Mouse (Mus musculus): ENCODE data around the gene Pwwp2b. TPM values are rescaled to one million over a fixed set of nuclear protein-coding genes. Genes with fewer than 3 reads are reported as not detected.

The Pwwp2b gene
- polyA plus RNA-seq (2012; rRNA removed): 4.3 and 4.5 TPM in 2 replicates

GRCm38 (mm10) chr7:139247881-139248614 is at the start of gene Pwwp2b:
Gene Pwwp2b (plus strand): TSS chr7:139248482.
- peak; percentile 85 for TF ChIP-seq POLR2A (IDR thresholded peaks at IDR 0.05; ENCODE audit: borderline replicate concordance, extremely low read depth, insufficient read depth, insufficient read length, poor library complexity, severe bottlenecking)
- no peak for TF ChIP-seq CTCF (IDR thresholded peaks at IDR 0.05; ENCODE audit: borderline replicate concordance, extremely low read depth, insufficient read depth, insufficient read length)
- peak; percentile 72 for DNase-seq (ENCODE audit: low read depth)

- DNase-seq (ENCODE audit: low read depth): peak; percentile 91
- TF ChIP-seq CTCF (IDR thresholded peaks at IDR 0.05; ENCODE audit: borderline replicate concordance, extremely low read depth, insufficient read depth, insufficient read length): peak; percentile 84
- no peak for TF ChIP-seq POLR2A (IDR thresholded peaks at IDR 0.05; ENCODE audit: borderline replicate concordance, extremely low read depth, insufficient read depth, insufficient read length, poor library complexity, severe bottlenecking)
These were observed 48.2 kb upstream of the Pwwp2b start for GRCm38 (mm10) chr7:139200108-139200507.

DNA sequence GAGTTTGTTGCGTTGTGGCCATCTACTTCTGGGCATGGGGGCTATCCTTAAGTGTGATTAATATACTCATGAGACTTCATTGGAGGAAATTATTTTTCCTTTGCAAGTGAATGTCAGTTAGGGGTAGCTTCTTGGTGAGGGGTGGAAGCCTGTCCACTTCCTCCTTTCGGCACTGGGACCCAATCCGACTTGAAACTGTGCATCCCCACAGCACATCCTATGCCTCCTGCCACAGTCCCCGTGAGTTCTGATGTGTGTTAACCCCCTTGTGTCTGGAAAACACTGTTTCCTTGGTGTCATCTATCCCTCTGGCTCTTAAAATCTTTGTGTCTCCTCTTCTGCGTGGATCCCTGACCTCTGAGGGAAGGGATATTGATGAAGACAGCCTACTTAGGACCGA is 47.1 kb upstream of the Pwwp2b start:
- TF ChIP-seq CTCF (IDR thresholded peaks at IDR 0.05; ENCODE audit: borderline replicate concordance, extremely low read depth, insufficient read depth, insufficient read length) (no peak), POLR2A (IDR thresholded peaks at IDR 0.05; ENCODE audit: borderline replicate concordance, extremely low read depth, insufficient read depth, insufficient read length, poor library complexity, severe bottlenecking) (no peak)
- no peak for DNase-seq (ENCODE audit: low read depth)

DNA sequence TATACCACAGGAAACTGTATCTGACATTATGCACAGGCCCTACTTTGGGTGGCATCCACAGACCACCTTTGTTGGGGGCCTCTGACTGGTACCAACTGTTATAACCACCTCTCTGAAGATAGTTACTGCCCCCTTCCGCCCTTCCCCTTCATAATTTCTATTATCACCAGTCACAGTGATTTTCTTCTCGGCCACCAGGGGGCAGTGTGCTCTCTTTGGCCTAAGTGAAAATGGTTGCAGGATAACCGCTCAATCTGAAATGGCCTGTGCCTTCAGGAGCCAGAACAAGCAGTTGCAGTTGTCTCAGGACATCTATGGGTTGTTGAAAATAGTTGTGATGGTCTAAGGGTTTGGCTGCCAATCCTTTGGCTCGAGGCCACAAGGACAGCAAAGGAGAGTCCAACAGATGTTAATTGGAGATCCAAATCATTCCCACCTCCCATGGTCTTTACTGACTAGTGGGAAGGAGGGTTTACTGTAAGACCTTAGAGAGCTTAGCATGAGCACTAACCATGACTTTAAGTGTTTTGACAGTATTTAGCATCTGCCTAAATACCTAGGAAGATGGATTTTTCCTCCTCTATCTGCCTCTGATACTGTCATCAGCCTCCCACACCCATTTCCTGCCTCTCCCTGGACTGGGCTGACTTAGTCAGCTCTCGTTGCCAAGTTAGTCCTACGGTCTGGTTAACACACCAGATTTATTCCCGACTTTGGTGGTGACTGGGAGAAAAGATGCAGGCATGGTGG is 40.1 kb upstream of the Pwwp2b start:
- DNase-seq (ENCODE audit: low read depth): peak; percentile 88
- TF ChIP-seq CTCF (IDR thresholded peaks at IDR 0.05; ENCODE audit: borderline replicate concordance, extremely low read depth, insufficient read depth, insufficient read length): peak; percentile 91
- no peak for TF ChIP-seq POLR2A (IDR thresholded peaks at IDR 0.05; ENCODE audit: borderline replicate concordance, extremely low read depth, insufficient read depth, insufficient read length, poor library complexity, severe bottlenecking)

DNA sequence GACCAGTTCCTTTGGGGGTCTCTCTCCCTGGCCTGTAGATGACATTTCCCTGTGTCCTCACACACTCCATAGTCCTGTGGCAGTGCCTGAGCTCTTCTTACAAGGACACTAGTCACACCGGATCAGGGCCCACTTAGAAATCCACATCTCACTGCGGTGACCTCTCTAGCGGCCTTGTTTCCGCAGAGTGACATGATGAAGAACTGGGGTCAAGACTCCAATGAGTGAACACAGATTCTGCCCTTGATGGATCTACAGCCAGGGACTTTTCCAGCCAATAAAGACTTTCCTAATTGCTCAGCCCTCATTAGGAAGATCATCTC is 39.5 kb upstream of the Pwwp2b start:
- TF ChIP-seq POLR2A (IDR thresholded peaks at IDR 0.05; ENCODE audit: borderline replicate concordance, extremely low read depth, insufficient read depth, insufficient read length, poor library complexity, severe bottlenecking) (no peak), CTCF (IDR thresholded peaks at IDR 0.05; ENCODE audit: borderline replicate concordance, extremely low read depth, insufficient read depth, insufficient read length) (no peak)
- no peak for DNase-seq (ENCODE audit: low read depth)

- DNase-seq (ENCODE audit: low read depth): no peak
- TF ChIP-seq CTCF (IDR thresholded peaks at IDR 0.05; ENCODE audit: borderline replicate concordance, extremely low read depth, insufficient read depth, insufficient read length): no peak
- TF ChIP-seq POLR2A (IDR thresholded peaks at IDR 0.05; ENCODE audit: borderline replicate concordance, extremely low read depth, insufficient read depth, insufficient read length, poor library complexity, severe bottlenecking): no peak
These were observed 36.5 kb upstream of the Pwwp2b start for GRCm38 (mm10) chr7:139211761-139212160.

DNA sequence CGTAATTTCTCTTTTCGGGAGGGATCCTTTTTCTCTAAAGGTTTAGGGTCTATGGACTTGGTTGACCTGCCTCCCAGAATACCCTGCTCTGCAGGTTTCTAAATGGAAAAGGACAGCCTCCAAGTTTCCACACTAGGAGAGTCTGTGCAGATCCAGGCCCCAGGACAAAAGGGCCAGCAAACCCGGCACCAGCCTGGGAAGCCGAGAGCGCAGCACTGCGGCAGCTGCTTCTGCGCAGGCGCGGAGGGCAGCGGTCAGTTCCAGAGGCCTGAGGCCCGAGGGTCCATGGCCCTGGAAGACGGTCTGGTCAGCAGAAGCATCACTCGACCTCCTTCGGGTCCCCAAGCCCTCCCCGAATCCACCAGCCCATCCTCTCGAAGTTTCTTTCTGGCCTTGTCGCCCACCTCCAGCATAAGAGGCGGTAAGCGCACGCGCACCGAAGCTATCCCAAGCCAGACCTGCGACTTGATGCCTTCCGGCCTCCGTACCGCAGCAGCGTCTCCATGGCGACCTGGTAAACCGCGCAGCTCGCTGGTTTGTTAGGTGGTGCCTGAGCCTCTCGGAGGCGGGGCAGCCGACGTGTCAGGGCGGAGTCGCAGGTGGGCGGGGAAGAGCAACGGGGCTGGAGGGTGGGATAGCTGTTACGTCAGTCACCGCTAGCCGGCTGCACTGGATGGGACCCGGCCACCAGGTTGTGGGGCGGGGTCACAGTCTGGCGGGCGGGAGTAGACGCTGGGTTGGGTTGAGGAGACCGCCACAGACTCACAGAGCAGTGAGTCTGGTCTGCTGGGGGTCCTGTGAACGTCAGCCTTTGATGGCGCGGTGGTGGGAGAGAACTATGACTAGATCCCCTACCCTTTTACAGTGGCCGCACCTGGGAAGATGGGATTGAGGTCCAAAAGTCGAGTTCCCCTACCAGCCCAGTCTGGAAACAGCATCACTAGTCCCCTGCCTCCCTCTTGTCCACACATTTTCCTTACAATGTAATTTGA is 35.2 kb upstream of the Pwwp2b start, which contains the start of the genes Lrrc27 and Stk32c:
TSS of gene Lrrc27 (plus strand) at position 235 of the 992 bp plus-strand sequence.
TSS of gene Stk32c (minus strand) at position 554 of the 992 bp plus-strand sequence.
- TF ChIP-seq POLR2A (IDR thresholded peaks at IDR 0.05; ENCODE audit: borderline replicate concordance, extremely low read depth, insufficient read depth, insufficient read length, poor library complexity, severe bottlenecking): peak; percentile 30; the same call in 1 of the 2 replicates
- TF ChIP-seq CTCF (IDR thresholded peaks at IDR 0.05; ENCODE audit: borderline replicate concordance, extremely low read depth, insufficient read depth, insufficient read length): no peak
- DNase-seq (ENCODE audit: low read depth): peak; percentile 100

DNA sequence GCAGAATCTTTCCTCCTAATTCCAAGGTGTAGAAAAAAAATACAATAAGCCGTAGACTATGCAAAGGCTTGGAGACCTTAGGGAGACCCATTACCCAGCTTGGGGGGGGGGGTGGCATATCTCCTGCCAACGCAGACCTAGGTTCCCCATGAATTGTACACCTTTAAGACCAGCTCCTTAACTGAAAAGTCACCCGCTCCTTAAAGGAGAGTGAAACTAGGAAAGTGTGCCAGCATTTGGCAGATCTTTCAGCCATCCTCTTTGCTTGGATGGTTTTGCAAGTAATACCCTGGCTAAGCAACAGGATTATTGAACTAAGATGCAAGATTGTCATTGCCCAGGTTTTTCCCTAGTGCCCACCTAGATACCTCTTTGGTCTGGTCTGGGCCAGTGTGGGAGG is 34.5 kb upstream of the Pwwp2b start:
- no peak for DNase-seq (ENCODE audit: low read depth)
- TF ChIP-seq CTCF (IDR thresholded peaks at IDR 0.05; ENCODE audit: borderline replicate concordance, extremely low read depth, insufficient read depth, insufficient read length) (no peak), POLR2A (IDR thresholded peaks at IDR 0.05; ENCODE audit: borderline replicate concordance, extremely low read depth, insufficient read depth, insufficient read length, poor library complexity, severe bottlenecking) (no peak)

DNA sequence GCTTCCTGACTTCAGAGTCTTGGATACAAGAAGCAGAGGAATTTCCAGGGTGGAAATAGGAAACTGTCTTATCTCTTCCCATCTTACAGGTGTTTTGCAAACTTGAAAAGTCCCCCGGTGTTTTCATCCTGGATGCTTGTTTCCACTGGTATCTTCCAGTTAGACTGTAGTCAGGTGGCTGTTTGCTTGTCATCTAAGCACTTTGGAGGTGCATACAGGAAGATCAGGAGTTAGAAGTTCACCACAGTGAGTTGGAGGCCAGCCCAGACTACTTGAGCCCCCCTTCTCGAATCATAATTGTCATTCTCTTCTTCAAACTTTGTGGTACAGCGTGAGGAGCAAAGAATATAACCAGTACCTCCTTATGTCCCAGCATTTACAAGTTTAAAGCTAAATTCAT is 34.1 kb upstream of the Pwwp2b start:
- no peak for DNase-seq (ENCODE audit: low read depth)
- TF ChIP-seq CTCF (IDR thresholded peaks at IDR 0.05; ENCODE audit: borderline replicate concordance, extremely low read depth, insufficient read depth, insufficient read length): no peak
- TF ChIP-seq POLR2A (IDR thresholded peaks at IDR 0.05; ENCODE audit: borderline replicate concordance, extremely low read depth, insufficient read depth, insufficient read length, poor library complexity, severe bottlenecking): no peak

- DNase-seq (ENCODE audit: low read depth): no peak
- TF ChIP-seq CTCF (IDR thresholded peaks at IDR 0.05; ENCODE audit: borderline replicate concordance, extremely low read depth, insufficient read depth, insufficient read length) (no peak), POLR2A (IDR thresholded peaks at IDR 0.05; ENCODE audit: borderline replicate concordance, extremely low read depth, insufficient read depth, insufficient read length, poor library complexity, severe bottlenecking) (no peak)
These were observed 33.5 kb upstream of the Pwwp2b start for GRCm38 (mm10) chr7:139214596-139215340.
